Mouse (Mus musculus) embryonic facial prominence, embryonic 12.5 days (tissue): ENCODE measurements around the gene Prrg2. TPM values are rescaled to one million over a fixed set of nuclear protein-coding genes. Genes with fewer than 3 reads are reported as not detected.

Experiments
- ATAC-seq: fragments of 200-750 bp; cut with Nextera tagmentation; 2 replicates; pipeline ENCODE4 v1.8.0; 2017; ENCODE audit not compliant: insufficient number of reproducible peaks, insufficient read depth, low FRiP score, low TSS enrichment
- H3K27ac ChIP-seq: fragments of 300-500 bp; sonication (generic); 2 replicates; pipeline ENCODE4 v1.5.1; 2016; ENCODE audit warnings: mild to moderate bottlenecking
- H3K27me3 ChIP-seq: fragments of 300-500 bp; sonication (generic); 2 replicates; pipeline ENCODE4 v1.6.1; 2016; ENCODE audit warnings: mild to moderate bottlenecking, moderate library complexity
- H3K36me3 ChIP-seq: fragments of 300-500 bp; sonication (generic); 2 replicates; pipeline ENCODE4 v1.6.1; 2016; ENCODE audit warnings: mild to moderate bottlenecking
- H3K4me1 ChIP-seq: fragments of 300-500 bp; sonication (generic); 2 replicates; pipeline ENCODE4 v1.6.1; 2016
- H3K4me2 ChIP-seq: fragments of 300-500 bp; sonication (generic); replicated peaks from 2 replicates; pipeline ENCODE4 v1.6.1; 2016; ENCODE audit warnings: mild to moderate bottlenecking, moderate library complexity
- H3K4me3 ChIP-seq: fragments of 300-500 bp; sonication (generic); 2 replicates; pipeline ENCODE4 v1.5.1; 2016; ENCODE audit warnings: mild to moderate bottlenecking
- H3K9ac ChIP-seq: fragments of 300-500 bp; sonication (generic); 2 replicates; pipeline ENCODE4 v1.6.1; 2016; ENCODE audit warnings: mild to moderate bottlenecking, moderate library complexity
- H3K9me3 ChIP-seq: fragments of 300-500 bp; sonication (generic); 2 replicates; pipeline ENCODE4 v1.6.1; 2016; ENCODE audit warnings: mild to moderate bottlenecking, moderate library complexity
- WGBS: fragments of 180-500 bp; shearing (Covaris S2); methylation state at CpG from one replicate; pipeline ENCODE4 v1.1.7; 2016; 5-methylcytosine and 5-hydroxymethylcytosine counted together
- polyA plus RNA-seq: library from polyadenylated mRNA; unstranded; fragments of >200 nt; fragmentation: Nextera tagmentation; extraction: Ambion mirVana; gene quantifications from 2 replicates; pipeline ENCODE4 v1.2.1, GENCODE M21; 2016

Gene Prrg2
- polyA plus RNA-seq, 1 experiment from 2014 or later, result 23.9 TPM

DNA sequence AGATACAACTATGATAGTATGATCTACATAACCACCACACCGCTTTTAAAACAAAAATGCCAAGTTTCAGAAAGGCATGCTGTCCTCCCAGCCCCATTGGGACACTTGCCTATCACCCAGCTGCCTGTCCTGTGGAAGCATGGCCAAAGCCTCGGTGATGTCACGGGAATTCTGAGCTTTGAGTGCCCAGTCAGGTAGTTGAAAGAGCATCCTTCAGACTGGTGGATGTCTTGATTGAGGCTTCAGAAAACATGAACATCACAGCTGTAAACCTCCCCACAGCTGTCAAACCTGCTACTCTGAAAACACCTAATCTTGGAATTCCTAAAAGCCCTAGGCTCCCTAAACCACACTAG lies 48.4 kb downstream of the Prrg2 start:
- H3K9ac ChIP-seq, result no peak overlapping the region
- 92% methylated on average over 3 of the region's 3 CpGs for WGBS
- H3K4me2 ChIP-seq, result no peak overlapping the region
- H3K36me3 ChIP-seq, result peaks cover 45% of the 10 kb centered on the region
- no peaks in the 10 kb centered on the region for H3K9me3 ChIP-seq
- H3K27ac ChIP-seq, result no peak overlapping the region
- no peaks in the 10 kb centered on the region for H3K27me3 ChIP-seq
- H3K4me1 ChIP-seq, result peaks cover 18% of the 10 kb centered on the region
- ATAC-seq, result no peak
- H3K4me3 ChIP-seq, result no peak overlapping the region

DNA sequence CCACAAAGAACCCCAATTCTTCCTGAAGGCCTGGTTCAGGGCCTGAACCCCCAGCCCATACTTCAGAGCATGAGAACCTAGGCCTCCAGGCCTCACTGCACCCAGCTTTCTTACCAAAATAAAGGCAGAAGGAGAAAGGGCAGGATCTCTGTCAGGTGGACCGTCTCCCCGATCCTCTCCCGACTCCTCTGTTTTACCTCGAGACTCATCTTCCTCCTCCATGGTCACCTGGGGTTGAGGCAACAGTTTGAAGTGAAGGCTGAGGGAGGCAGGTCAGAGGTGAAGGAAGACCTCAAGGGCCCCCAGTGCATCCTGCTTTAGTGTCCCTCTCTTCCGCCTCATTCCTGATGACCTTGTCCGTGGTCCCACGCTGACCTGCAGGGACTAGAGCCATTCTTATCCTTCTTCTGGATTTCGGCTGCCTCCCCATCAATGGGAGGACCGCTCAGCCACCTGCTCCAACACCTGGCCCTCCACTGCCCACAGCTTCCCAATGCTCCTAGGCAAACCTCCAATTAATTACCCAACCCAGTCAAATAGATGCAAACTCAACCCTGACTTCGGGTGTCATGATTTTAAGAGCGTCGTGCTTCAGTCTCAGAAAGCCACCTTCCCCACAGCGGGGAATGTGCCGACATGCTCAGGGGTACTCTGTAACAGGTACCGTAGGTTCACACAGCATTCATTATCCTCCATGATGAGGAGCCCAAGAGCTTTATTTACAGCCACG lies 48.9 kb downstream of the Prrg2 start:
- ATAC-seq, result no peak
- no peaks in the 10 kb centered on the region for H3K27me3 ChIP-seq
- H3K4me1 ChIP-seq, result peaks cover 14% of the 10 kb centered on the region
- H3K27ac ChIP-seq, result no peak overlapping the region
- H3K36me3 ChIP-seq, result peaks cover 50% of the 10 kb centered on the region
- H3K4me2 ChIP-seq, result no peak overlapping the region
- no peak overlapping the region for H3K4me3 ChIP-seq
- H3K9me3 ChIP-seq, result no peaks in the 10 kb centered on the region
- H3K9ac ChIP-seq, result no peak overlapping the region
- WGBS, result 97% methylated on average over 16 of the region's 16 CpGs

DNA sequence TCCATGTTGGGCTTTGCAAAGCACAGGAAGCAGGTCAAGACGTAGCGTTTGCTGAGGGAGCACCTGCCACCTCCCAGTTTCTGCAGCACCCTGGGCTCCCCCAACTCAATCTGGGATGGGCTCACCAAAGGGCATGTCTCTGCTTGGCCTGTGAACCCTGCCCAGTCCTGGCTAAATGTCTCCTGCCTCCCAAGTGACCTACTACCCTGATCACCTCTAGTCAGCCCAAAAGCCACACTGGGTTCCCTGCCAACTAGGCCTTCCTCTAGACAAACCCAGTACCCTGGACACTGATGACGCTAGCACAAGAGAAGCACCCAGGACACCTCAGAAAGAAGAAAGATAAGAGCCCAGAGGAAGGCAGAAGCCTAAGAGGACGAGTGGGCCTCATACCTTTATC lies 49.7 kb downstream of the Prrg2 start:
- no peaks in the 10 kb centered on the region for H3K9me3 ChIP-seq
- H3K4me3 ChIP-seq, result no peak overlapping the region
- ATAC-seq, result no peak
- WGBS, result 76% methylated on average over 4 of the region's 4 CpGs
- no peak overlapping the region for H3K27ac ChIP-seq
- H3K4me2 ChIP-seq, result no peak overlapping the region
- peaks cover 57% of the 10 kb centered on the region for H3K36me3 ChIP-seq
- H3K9ac ChIP-seq, result no peak overlapping the region
- H3K27me3 ChIP-seq, result no peaks in the 10 kb centered on the region
- H3K4me1 ChIP-seq, result peaks cover 10% of the 10 kb centered on the region

DNA sequence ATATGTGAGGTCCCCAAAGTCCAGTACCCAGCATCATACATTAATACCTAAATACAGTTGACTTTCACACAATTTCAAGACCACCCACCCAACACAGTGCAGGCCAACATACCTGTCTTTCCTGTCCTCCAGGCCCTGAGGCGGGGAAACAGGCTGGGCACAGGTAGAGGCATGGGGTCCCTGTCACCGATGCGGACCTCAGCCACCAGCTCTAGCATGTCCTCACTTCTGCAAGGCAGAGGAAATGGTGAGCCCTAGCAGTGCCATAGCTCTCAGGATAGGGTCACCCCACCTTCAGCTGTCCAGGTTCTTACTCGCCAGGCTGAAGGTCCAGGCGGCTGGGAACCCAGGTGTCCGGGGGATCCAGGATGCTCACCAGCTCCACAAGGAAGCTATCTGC lies 50.5 kb downstream of the Prrg2 start:
- no peak overlapping the region for H3K9ac ChIP-seq

DNA sequence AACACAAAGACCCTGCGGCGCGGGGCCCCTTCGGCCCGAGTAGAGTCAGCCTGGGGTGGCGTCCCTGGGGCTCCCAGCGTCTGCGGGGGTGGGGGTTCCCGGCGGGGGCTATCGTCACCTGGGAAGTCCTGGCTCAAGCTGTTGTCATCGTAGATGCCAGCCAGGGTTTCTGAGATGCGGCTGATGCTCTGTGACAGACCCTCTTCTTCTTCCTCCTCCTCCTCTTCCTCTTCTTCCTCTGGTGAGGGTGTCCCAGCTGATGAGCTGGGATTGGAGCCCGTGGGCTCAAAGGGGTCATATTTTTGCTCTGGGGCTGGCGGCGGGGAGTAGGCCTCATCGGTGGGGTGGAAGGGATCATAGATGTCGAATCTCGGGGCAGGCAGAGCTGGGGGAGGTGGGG lies 54.1 kb downstream of the Prrg2 start:
- H3K27ac ChIP-seq, result no peak overlapping the region
- H3K4me1 ChIP-seq, result no peaks in the 10 kb centered on the region
- peaks cover 97% of the 10 kb centered on the region for H3K36me3 ChIP-seq
- ATAC-seq, result no peak
- H3K9me3 ChIP-seq, result no peaks in the 10 kb centered on the region
- no peak overlapping the region for H3K4me3 ChIP-seq
- no peaks in the 10 kb centered on the region for H3K27me3 ChIP-seq
- WGBS, result 95% methylated on average over 19 of the region's 19 CpGs
- H3K9ac ChIP-seq, result no peak overlapping the region
- H3K4me2 ChIP-seq, result no peak overlapping the region

More for the DNA sequence above, 50.5 kb downstream of the Prrg2 start:
- 92% methylated on average over 6 of the region's 6 CpGs for WGBS
- peaks cover 65% of the 10 kb centered on the region for H3K36me3 ChIP-seq
- H3K27me3 ChIP-seq, result no peaks in the 10 kb centered on the region
- no peak overlapping the region for H3K4me3 ChIP-seq
- H3K4me1 ChIP-seq, result peaks cover 10% of the 10 kb centered on the region
- no peak for ATAC-seq
- no peaks in the 10 kb centered on the region for H3K9me3 ChIP-seq
- H3K4me2 ChIP-seq, result no peak overlapping the region
- H3K27ac ChIP-seq, result no peak overlapping the region

DNA sequence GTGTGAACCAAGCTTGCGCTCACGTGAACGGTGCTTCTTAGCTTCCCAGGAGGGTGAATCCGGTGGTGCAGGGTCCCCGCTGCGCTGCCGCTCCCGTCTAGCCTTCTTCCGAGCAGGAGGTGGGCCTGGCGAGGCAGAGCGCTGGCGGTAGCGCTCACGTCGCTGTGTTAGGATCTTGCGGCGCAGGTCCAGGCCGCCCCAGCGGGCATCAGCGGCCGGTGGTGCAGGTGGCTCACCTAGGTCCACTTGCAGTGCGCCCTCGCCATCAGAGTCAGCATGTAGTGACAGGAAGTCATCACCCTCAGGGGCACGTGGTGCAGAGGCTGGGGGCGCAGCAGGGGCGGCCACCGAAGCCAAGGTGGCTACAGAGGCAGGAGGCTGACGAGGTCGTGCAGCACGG lies 54.6 kb downstream of the Prrg2 start:
- Histone ChIP-seq H3K27ac (no peak overlapping the region), H3K36me3 (peaks cover 97% of the 10 kb centered on the region), H3K4me1 (no peaks in the 10 kb centered on the region), H3K4me3 (no peak overlapping the region), H3K9me3 (no peaks in the 10 kb centered on the region), H3K27me3 (no peaks in the 10 kb centered on the region), H3K9ac (no peak overlapping the region), H3K4me2 (no peak overlapping the region)
- no peak for ATAC-seq
- WGBS, result 93% methylated on average over 30 of the region's 30 CpGs

DNA sequence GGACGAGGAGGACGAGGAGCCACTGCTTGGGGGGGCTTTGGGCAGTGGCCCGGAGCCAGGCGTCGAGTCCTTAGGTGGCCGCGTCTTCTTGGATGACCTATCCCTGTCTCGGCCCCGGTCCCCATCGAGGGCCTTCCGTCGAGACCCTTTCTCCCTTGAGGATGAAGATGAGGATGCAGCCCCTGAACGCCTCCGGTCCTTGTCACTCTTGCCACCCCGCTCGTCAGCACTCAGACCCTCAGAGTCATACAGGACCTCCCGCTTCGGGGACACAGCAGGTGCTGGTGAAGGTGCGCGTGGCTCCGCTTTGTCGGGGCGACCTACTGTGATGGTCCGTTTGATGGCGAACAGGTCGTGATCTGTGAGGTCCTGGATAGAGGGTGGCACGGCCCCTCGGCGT lies 55.3 kb downstream of the Prrg2 start:
- Histone ChIP-seq H3K36me3 (peaks cover 97% of the 10 kb centered on the region), H3K9me3 (no peaks in the 10 kb centered on the region), H3K4me3 (no peak overlapping the region), H3K27ac (no peak overlapping the region), H3K4me2 (no peak overlapping the region), H3K27me3 (no peaks in the 10 kb centered on the region), H3K9ac (no peak overlapping the region), H3K4me1 (no peaks in the 10 kb centered on the region)
- 97% methylated on average over 29 of the region's 29 CpGs for WGBS
- ATAC-seq, result no peak

DNA sequence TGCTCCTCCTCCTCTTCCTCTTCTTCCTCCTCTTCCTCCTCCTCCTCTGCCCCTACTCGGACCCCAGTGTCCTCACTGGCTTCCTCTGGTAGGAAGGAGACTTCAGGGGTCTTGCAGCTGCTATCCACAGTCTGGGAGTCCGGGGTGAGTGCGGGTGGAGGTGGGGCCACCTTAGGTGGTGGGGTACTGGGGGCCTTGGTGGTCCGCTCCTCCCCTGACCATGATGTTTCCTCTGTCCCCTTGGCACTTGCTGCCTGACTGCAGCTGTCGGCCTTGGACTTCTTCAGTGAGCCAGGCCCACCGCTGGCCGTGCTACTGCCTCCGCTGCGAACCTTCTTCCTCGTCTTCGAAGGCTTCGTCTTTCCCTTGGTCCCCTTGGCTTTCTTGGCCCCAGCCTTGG lies 56.0 kb downstream of the Prrg2 start:
- ATAC-seq, result no peak
- Histone ChIP-seq H3K36me3 (peaks cover 97% of the 10 kb centered on the region), H3K9ac (no peak overlapping the region), H3K9me3 (no peaks in the 10 kb centered on the region), H3K27me3 (no peaks in the 10 kb centered on the region), H3K27ac (no peak overlapping the region), H3K4me2 (no peak overlapping the region), H3K4me1 (no peaks in the 10 kb centered on the region), H3K4me3 (no peak overlapping the region)
- WGBS, result 90% methylated on average over 12 of the region's 12 CpGs

DNA sequence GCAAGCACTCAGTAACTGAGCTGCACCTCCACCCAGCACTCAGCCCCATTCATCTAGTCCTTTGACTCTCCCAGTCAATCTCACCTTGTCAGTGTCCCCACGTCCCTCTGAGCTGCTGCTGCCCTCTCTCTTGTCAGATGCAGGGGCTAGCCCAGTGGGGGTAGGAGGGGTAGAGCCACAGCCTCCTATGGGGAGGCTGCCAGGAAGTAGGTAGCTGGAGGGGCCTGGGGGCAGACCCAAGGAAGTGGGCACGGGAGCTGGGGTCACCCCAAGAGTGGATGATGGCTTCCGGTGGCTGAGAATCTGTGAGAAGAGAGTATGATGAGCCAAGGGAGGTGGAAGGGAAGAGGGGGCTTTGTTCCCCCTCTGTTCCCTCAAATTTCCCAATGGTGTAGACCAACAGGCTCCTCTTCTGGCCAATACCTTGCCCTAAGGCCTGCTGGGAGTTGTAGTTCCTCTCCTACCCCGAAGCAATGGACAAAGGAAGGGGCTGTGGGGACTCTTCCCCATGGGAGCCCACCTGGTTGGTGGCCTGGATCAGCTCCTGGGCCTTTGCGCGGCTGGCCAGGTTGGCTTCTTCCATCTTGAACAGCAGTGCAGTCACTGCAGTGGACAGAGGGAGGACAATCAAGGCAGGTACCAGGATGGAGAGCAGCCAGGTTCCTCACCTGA lies 57.0 kb downstream of the Prrg2 start:
- Histone ChIP-seq H3K9me3 (no peaks in the 10 kb centered on the region), H3K4me3 (no peak overlapping the region), H3K4me2 (no peak overlapping the region), H3K9ac (no peak overlapping the region), H3K27me3 (no peaks in the 10 kb centered on the region), H3K27ac (peak overlapping the region; percentile 27; the same call in 1 of the 2 replicates), H3K4me1 (no peaks in the 10 kb centered on the region), H3K36me3 (peaks cover 99% of the 10 kb centered on the region)
- 89% methylated on average over 6 of the region's 6 CpGs for WGBS
- ATAC-seq, result no peak

DNA sequence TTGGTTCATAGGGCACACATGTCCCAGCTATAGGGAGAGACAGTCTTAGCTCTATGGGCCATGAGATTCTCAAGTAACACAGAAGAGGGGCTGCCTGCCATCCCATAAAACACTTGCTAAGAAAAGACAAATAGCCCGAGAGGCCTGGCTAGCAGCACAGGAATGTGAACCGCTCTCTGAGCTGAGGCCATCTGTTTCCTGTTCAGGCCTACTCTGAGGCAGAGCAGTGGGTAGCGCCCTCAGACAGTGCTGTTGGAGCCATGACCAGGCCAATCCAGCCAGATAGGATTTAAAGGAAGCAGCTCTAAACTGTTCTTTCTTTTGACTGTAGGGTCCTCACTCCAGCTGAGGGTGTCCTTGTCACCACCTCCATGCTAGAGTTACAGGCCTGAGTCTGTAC lies 57.9 kb downstream of the Prrg2 start:
- no peak for ATAC-seq
- Histone ChIP-seq H3K9ac (no peak overlapping the region), H3K36me3 (peaks cover 99% of the 10 kb centered on the region), H3K27ac (no peak overlapping the region), H3K9me3 (no peaks in the 10 kb centered on the region), H3K4me3 (no peak overlapping the region), H3K4me2 (no peak overlapping the region), H3K27me3 (no peaks in the 10 kb centered on the region), H3K4me1 (0 out of 2 replicates have a peak, but pooled peaks cover 3% of the 10 kb centered on the region)
- 58% methylated on average over 3 of the region's 3 CpGs for WGBS
